Mouse (Mus musculus): Measurements from ENCODE around the gene Fah.

DNA sequence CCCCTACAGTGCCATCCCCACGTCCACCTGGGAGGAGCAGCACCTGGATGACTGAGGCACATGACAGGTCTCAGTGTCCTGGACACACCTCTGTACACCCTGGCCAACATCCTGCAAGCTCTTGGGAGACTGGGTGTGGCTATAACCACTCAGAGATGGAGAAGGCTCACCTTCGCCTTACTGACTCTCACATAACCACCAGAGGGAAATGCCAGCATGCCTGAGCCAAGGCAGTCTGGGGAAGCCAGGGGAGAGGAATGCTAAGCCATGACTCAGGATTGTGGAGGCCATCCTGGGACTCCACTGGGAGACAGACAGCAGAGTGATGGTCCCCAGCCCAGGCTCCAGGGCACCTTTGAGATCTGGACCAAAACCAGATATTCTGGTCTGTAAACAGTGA, 29.5 kb downstream of the Fah start:
- TF ChIP-seq POLR2A (IDR thresholded peaks at IDR 0.05; ENCODE audit: borderline replicate concordance, control insufficient read depth, low read depth, low read length) (no peak), CTCF (IDR thresholded peaks at IDR 0.05; ENCODE audit: control insufficient read depth, insufficient read depth, low read length) (no peak)
